Mouse (Mus musculus) liver (tissue): ENCODE results near the gene Yars2.
"Not testable (repeated sequence)": the region's sequence is repeated elsewhere in the genome, so short reads cannot be mapped to it uniquely, and the experiment has no call there.

ENCODE experiments used
- DNase-seq: peaks from one replicate; pipeline ENCODE4 v3.0.0-alpha.2; 2020; ENCODE audit warnings: mixed read lengths

Yars2 gene

GRCm38 (mm10) chr16:16302369-16303137, at the start of gene Yars2:
Gene Yars2, plus strand, starts transcription at chr16:16302965.
- peak; percentile 93 for DNase-seq

- DNase-seq: no peak
Observed at GRCm38 (mm10) chr16:16253326-16254074, 49.3 kb upstream of the Yars2 start.

- DNase-seq: no peak
Observed at GRCm38 (mm10) chr16:16255217-16255616, 47.5 kb upstream of the Yars2 start.

GRCm38 (mm10) chr16:16255874-16256273, 46.9 kb upstream of the Yars2 start:
- DNase-seq: no peak

- no peak for DNase-seq
Observed at GRCm38 (mm10) chr16:16256672-16257071, 46.1 kb upstream of the Yars2 start.

GRCm38 (mm10) chr16:16260882-16261281, 41.9 kb upstream of the Yars2 start:
- no peak for DNase-seq

- no peak for DNase-seq
Observed at GRCm38 (mm10) chr16:16261481-16261880, 41.3 kb upstream of the Yars2 start.

GRCm38 (mm10) chr16:16262436-16262835, 40.3 kb upstream of the Yars2 start:
- no peak for DNase-seq

- DNase-seq: no peak
Observed at GRCm38 (mm10) chr16:16272978-16273377, 29.8 kb upstream of the Yars2 start.

DNA sequence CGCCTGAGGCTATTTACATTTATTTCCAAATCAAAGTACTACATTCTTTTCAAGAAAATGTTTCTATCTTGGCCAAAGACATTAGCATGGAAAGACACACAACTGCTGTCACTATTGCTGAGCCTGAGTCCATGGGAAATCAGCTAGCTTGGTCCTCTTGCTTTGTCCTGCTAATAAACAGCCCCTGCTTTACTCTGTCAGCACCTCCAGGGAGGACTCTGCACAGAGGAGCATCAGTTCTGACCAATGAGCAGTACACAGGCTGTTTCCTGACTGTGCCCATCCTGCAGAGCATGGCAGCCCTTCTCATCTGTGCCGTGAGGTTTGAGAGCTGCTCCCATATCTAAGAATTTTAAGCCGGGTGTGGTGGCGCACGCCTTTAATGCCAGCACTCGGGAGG, 29.0 kb upstream of the Yars2 start:
- DNase-seq: no peak

DNA sequence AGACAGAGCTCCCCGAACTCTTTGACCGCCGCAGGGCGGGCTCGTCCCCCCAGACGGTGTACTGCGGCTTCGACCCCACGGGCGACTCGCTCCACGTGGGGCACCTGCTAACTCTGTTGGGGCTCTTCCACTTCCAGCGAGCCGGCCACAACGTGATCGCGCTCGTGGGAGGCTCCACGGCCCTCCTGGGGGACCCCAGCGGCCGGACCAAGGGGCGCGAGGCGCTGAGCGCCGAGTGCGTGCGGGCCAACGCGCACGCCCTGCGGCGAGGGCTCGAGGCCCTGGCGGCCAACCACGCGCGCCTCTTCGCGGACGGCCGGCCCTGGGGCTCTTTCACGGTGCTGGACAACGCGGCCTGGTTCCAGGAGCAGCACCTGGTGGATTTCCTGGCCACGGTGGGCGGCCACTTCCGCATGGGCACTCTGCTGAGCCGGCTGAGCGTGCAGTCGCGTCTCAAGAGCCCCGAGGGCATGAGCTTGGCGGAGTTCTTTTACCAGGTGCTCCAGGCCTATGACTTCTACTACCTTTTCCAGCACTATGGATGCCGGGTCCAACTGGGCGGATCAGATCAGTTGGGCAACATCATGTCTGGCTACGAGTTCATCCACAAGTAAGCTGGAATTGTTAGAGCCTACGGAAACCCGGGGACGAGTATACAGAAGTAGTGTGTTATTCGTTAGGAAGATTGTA, 518 bp downstream of the Yars2 start:
- DNase-seq: peak; percentile 56

- no peak for DNase-seq
Observed at GRCm38 (mm10) chr16:16303888-16304287, 1.1 kb downstream of the Yars2 start.

GRCm38 (mm10) chr16:16311319-16311718, 8.6 kb downstream of the Yars2 start:
- no peak for DNase-seq

- DNase-seq: no peak
Observed at GRCm38 (mm10) chr16:16325775-16326336, 23.1 kb downstream of the Yars2 start.

DNA sequence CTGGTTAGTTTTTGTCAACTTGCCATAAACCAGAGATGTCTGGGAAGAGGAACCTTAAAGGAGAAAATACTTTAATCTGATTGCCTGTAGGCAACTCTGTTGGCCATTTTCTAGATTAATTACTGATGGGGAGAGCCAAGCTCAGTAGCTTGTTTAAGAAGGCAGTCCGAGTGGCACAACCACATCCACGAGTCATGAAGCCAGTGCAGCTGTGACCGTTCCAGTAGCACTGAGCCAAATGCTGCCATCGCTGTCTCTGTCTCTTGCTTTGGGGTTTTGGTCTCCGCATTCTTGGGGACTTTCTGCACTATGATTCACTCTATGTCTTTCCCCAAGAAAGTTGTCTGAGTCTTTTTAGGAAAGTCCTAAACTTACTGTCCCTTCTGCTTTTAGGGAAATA, 43.7 kb downstream of the Yars2 start:
- no peak for DNase-seq

GRCm38 (mm10) chr16:16357908-16358307, 55.1 kb downstream of the Yars2 start:
- peak; percentile 6 for DNase-seq

DNA sequence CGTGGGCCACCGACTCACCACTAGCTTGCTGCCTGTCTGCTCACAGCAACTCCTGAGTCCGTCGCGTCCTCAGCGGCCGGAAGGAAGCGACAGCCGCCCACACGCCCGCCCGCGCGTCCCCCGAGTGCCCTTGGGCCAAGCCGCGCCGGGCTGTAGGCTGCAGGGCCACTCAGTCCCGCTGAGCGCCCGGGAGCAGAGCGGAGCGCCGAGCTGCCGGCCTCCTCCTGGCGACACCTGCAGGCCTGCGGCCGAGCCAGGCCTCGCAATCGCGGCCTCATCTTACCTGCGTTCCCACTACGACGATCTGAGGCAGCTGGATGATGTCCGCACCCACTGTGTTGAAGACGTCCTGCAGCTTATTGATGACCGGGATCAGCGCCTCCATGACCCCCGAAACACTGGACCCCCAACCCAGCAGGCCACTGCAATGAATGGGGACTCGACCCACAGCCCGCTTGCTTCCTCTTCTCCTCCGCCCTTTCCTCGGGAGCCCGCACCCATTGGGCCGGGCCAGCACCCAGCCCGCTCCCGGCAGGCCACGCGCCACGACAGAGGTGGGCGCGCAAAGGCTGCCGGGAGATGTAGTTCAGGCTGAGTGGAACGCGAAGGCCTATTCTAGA, 55.8 kb downstream of the Yars2 start, which contains the start of gene Dnm1l:
Gene Dnm1l, minus strand, starts transcription at position 479 of the 620 bp plus-strand sequence.
- DNase-seq: peak; percentile 92

DNA sequence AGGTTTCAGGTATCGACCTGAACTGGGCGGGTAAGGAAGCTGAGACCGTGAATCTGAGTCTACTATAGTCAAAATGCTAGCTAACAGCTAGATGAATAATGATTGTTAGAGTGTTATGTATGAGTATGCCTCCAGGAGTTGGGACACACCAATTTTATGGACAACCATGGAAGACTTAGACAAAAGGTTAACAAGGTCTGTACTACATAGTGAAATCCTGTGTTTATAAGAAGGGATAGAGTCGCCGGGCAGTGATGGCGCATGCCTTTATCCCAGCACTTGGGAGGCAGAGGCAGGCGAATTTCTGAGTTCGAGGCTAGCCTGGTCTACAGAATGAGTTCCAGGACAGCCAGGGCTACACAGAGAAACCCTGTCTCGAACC, 56.3 kb downstream of the Yars2 start:
- not testable (repeated sequence) for DNase-seq
